Mouse (Mus musculus) olfactory bulb, adult 2 months (tissue): ENCODE results near the gene Trmt10b. TPM values are rescaled to one million over a fixed set of nuclear protein-coding genes. Genes with fewer than 3 reads are reported as not detected.

ENCODE experiments used
- H3K27ac ChIP-seq: fragments of 200-500 bp; 2 replicates; pipeline ENCODE4 v1.5.1; 2012; ENCODE audit warnings: low read depth, low read length; ENCODE audit not compliant: insufficient read depth
- H3K4me1 ChIP-seq: fragments of 200-500 bp; 2 replicates; pipeline ENCODE4 v1.6.1; 2012; ENCODE audit warnings: low read length; ENCODE audit not compliant: control insufficient read depth, insufficient read depth
- H3K4me3 ChIP-seq: fragments of 200-500 bp; 2 replicates; pipeline ENCODE4 v1.5.1; 2012; ENCODE audit warnings: mild to moderate bottlenecking, low read depth, low read length, moderate library complexity; ENCODE audit not compliant: insufficient read depth
- CTCF ChIP-seq: fragments of 200-500 bp; IDR thresholded peaks from 2 replicates; pipeline ENCODE4 v1.5.1; 2012; ENCODE audit warnings: low read depth, mild to moderate bottlenecking, low read length, moderate library complexity; ENCODE audit not compliant: insufficient read depth
- POLR2A ChIP-seq: fragments of 200-500 bp; IDR thresholded peaks from 2 replicates; pipeline ENCODE4 v1.6.1; 2012; ENCODE audit warnings: mild to moderate bottlenecking, low read depth, low read length, moderate library complexity; ENCODE audit not compliant: insufficient read depth
- WGBS: fragments of 180-500 bp; shearing (Covaris S2); methylation state at CpG from one replicate; pipeline ENCODE4 v1.1.7; 2018; 5-methylcytosine and 5-hydroxymethylcytosine counted together
- polyA plus RNA-seq: library from polyadenylated mRNA; stranded (reverse); fragments of >200 nt; gene quantifications from 2 replicates; pipeline ENCODE4 v1.2.4, GENCODE M21; 2012; ENCODE audit warnings: low replicate concordance; ENCODE audit not compliant: missing spikeins, insufficient read depth, insufficient read length

The Trmt10b gene
- not detected in 2 replicates for polyA plus RNA-seq

GRCm38 (mm10) chr4:45296662-45297564 lies at the start of gene Trmt10b:
TSS of gene Trmt10b (plus strand) at chr4:45297127.
- H3K4me1 ChIP-seq = peaks cover 2% of the 10 kb centered on the region; the same call in 1 of the 2 replicates
- TF ChIP-seq CTCF (no peak), POLR2A (no peak; the same call in 1 of the 2 replicates)
- WGBS = 15% methylated on average over 27 of the region's 27 CpGs
- H3K27ac ChIP-seq = no peak within 1 kb of the TSS
- H3K4me3 ChIP-seq = peak within 1 kb of the TSS; percentile 71

GRCm38 (mm10) chr4:45251265-45251664 lies 45.7 kb upstream of the Trmt10b start:
- Histone ChIP-seq H3K4me1 (peaks cover 16% of the 10 kb centered on the region; the same call in 1 of the 2 replicates), H3K4me3 (no peak overlapping the region), H3K27ac (no peak overlapping the region)
- TF ChIP-seq POLR2A (no peak), CTCF (no peak)
- 34% methylated on average over 8 of the region's 8 CpGs for WGBS

GRCm38 (mm10) chr4:45252861-45253262 lies 44.1 kb upstream of the Trmt10b start:
- no peak overlapping the region for H3K4me3 ChIP-seq
- no peak overlapping the region for H3K27ac ChIP-seq
- TF ChIP-seq CTCF (no peak), POLR2A (no peak)
- H3K4me1 ChIP-seq = peaks cover 16% of the 10 kb centered on the region; the same call in 1 of the 2 replicates
- 18% methylated on average over 9 of the region's 9 CpGs for WGBS

GRCm38 (mm10) chr4:45253839-45254601 lies 42.9 kb upstream of the Trmt10b start:
- 35% methylated on average over 11 of the region's 11 CpGs for WGBS
- H3K4me1 ChIP-seq = peaks cover 16% of the 10 kb centered on the region; the same call in 1 of the 2 replicates
- TF ChIP-seq POLR2A = no peak
- TF ChIP-seq CTCF = no peak
- no peak overlapping the region for H3K4me3 ChIP-seq
- H3K27ac ChIP-seq = peak overlapping the region; percentile 58

DNA sequence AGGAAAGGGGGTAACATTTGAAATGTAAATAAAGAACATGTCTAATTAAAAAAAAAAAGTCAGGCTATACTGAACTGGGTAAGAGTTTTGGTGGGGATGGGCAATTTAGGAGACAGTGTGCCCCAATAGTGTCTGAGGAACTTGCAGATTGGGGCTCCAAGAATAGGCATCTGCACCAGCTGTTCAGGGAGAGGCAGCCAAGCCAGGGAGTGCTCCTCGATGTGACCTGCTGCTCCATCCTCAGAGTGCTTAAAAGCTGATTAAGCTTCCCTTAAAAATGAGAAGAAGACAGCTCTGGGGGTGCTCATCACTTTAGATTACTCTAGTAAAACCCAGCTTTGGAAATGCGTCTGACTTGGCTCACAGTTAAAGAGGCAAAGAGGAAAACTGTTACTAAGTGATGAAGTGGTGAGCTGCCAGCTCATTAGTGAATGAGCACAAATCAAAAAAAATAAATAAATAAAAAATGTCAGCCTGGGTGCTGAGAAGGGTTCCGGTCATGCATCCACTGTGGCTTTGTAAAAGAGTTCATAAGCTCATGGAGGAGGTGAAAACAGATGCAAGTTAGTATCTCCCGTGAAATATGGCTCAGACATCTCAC lies 37.6 kb upstream of the Trmt10b start:
- no peak for TF ChIP-seq POLR2A
- TF ChIP-seq CTCF = no peak

DNA sequence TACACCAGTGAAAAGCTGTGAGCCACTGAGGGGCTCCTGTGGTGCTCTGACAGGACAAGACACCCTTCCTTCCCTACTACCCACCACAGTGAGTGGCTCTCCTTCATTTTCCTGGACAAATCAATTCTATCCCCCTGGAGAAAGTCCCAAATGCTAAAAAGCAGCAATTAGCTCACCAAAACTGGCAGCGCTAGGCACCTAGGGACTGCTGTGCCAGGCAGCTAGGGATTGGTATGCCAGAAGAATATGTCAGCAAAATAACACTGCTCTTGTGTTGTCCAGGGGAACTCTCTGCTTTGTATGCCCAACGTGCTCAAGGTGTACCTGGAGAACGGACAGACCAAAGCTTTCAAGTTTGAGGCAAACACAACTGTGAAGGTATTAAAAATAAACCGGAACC lies 35.4 kb upstream of the Trmt10b start:
- no peaks in the 10 kb centered on the region for H3K4me1 ChIP-seq
- no peak overlapping the region for H3K27ac ChIP-seq
- 59% methylated on average over 4 of the region's 4 CpGs for WGBS
- TF ChIP-seq POLR2A = no peak
- TF ChIP-seq CTCF = no peak
- no peak overlapping the region for H3K4me3 ChIP-seq

More for the DNA sequence above, 37.6 kb upstream of the Trmt10b start:
- Histone ChIP-seq H3K4me3 (no peak overlapping the region), H3K4me1 (peaks cover 1% of the 10 kb centered on the region; the same call in 1 of the 2 replicates), H3K27ac (no peak overlapping the region)
- 52% methylated on average over 4 of the region's 4 CpGs for WGBS

DNA sequence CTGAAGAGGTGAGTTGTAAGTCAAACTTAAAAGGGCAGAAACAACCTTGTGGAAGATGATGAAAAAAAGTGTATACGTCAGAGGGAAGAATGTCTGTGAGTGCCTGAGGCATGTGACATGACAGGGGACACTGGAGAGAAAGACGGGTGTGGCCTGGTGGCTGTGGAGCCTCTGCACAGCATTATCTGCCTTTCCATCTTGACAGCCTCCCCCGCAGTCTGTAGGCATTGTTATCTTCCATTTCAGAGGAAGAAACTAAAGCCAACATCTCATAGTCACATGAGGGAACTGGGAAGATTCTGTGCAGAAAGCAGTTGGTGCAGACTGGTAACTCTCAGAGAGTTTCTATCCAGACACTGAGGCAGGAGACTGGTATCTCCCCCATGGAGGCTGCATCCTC lies 29.0 kb upstream of the Trmt10b start:
- no peak overlapping the region for H3K4me3 ChIP-seq
- WGBS = 89% methylated on average over 3 of the region's 3 CpGs
- H3K4me1 ChIP-seq = no peaks in the 10 kb centered on the region
- H3K27ac ChIP-seq = no peak overlapping the region
- TF ChIP-seq POLR2A = no peak
- TF ChIP-seq CTCF = no peak

DNA sequence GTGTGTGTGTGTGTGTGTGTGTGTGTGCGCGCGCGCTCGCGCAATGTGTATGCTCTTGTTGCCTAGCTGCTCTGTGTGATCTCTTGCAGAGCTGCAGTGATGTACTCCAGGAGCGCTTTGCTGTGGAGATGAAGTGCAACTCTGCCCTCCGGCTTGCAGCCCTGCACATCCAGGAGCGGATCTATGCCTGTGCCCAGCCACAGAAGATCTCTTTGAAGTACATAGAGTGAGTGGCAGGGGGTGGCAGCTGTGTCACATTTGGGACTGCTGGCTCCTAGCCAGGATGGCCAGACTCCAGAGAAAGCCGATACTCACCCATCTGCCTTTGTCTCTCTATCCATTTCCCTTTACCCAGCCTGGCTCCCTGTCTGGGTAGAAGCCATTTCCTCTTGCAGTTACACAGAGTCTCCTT lies 25.9 kb upstream of the Trmt10b start:
- 54% methylated on average over 10 of the region's 10 CpGs for WGBS
- Histone ChIP-seq H3K27ac (no peak overlapping the region), H3K4me3 (no peak overlapping the region), H3K4me1 (no peaks in the 10 kb centered on the region)
- TF ChIP-seq CTCF (no peak), POLR2A (no peak)
